Mouse (Mus musculus) c-Kit-positive CD71-positive TER-119-negative erythroid progenitor cells, embryonic 14.5 days (primary cell): ENCODE measurements around the gene Gm21560.
"Not testable (repeated sequence)": the region's sequence is repeated elsewhere in the genome, so short reads cannot be mapped to it uniquely, and the experiment has no call there.

Source experiments
- DNase-seq: peaks from one replicate; pipeline ENCODE4 v3.0.0-alpha.2; 2013; ENCODE audit warnings: low read depth

The Gm21560 gene

DNA sequence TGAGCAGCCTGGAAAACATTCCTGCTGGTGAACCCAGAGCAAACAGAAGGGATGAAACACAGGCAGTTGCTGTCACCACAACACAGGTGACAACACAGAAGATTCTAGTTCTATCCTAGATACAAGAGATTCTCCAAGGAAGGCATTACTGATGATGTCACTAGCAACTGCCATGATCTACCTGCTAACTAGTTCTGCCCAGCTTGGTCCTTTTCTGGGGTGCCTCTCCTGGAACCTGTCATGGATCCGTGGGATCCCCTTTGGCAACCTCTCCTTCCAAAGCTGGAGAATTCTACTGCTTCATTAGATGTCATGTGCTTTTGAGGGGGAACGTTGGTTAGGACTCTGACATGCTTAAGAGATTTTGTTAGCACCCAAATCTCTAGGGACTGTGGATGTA, at the start of gene Gm21560:
TSS of gene Gm21560 (minus strand) at position 101 of the 400 bp plus-strand sequence.
- not testable (repeated sequence) for DNase-seq

DNA sequence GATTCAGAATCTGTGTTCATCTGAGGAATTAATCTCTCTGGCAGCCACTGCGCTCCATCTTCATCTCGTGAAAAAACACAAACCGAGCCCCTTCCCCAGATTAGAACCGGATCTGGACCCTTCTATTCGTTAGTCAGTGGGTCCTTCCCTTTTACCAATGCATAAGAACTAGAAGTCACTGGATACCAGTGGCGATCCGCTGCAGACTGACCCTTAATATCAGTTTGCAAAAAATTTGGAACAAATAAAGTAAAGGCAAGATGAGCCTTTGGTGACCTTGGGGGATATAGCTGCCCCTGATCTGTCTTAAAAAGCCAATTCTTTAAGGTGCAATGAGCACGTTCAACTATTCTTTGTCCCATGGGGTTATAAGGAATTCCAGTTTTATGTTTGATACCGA, 55.6 kb downstream of the Gm21560 start:
- not testable (repeated sequence) for DNase-seq

DNA sequence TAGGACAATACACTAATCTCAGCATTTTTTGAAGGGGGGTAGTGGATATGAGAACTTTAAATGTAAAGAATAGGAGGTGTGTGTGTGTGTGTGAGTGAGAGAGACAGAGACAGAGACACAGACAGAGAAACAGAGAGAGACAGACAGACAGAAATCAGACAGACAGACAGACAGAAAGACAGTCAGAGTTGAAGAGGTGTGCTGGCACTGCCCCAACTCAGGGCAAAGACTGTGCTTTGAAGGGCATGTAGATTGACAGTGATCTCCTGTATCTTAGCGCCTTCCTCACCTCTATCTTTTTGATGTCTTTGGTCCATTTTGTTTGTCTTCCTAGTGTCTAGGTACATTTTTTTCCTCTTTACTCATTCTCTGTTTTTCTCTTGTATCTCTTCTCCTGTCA, 58.0 kb downstream of the Gm21560 start:
- DNase-seq, result not testable (repeated sequence)
